Mouse (Mus musculus) megakaryocyte-erythroid progenitor cell, adult 5-6 weeks (primary cell): ENCODE measurements around the gene Dot1l. TPM values are rescaled to one million over a fixed set of nuclear protein-coding genes. Genes with fewer than 3 reads are reported as not detected.

Experiments used
- ATAC-seq: replicated peaks from 2 replicates; pipeline ENCODE4 v1.8.0; 2016; ENCODE audit warnings: mild to moderate bottlenecking, inconsistent platforms; ENCODE audit not compliant: severe bottlenecking, poor library complexity, low FRiP score, low TSS enrichment
- total RNA-seq, 2 experiments: library from RNA; stranded (forward) in 1 of 2; stranded (reverse) in 1 of 2; fragments of 200-1000, 215-1000 nt in 1 of 2; fragments of >200 nt in 1 of 2; fragmentation: Nextera tagmentation in 1 of 2; gene quantifications; 2 replicates each; pipeline ENCODE4 v1.2.3; 2014 to 2017

Dot1l gene
- total RNA-seq, 2 experiments from 2014 or later: 14.0 to 83.2 TPM

DNA sequence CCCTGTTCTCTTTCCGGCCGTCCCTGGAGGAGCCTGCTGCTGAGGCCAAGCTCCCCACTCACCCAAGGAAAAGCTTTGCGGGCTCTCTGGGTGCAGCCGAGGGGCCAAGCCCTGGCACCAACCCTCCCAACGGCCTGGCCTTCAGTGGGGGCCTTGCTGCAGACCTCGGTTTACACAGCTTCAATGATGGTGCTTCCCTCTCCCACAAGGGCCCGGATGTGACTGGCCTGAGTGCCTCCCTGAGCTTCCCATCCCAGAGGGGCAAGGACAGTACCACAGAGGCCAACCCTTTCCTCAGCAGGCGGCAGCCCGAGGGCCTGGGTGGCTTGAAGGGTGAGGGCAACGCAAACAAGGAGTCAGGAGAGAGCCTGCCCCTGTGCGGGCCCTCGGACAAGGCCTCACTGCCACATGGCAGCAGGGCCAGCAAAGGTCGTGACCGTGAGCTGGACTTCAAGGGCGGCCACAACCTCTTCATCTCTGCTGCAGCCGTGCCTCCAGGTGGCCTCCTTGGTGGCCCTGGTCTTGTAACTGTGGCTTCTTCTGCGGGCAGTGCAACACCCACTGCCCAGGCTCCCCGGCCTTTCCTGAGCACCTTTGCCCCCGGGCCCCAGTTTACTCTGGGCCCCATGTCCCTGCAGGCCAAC is 35.9 kb downstream of the Dot1l start:
- ATAC-seq: no peak

DNA sequence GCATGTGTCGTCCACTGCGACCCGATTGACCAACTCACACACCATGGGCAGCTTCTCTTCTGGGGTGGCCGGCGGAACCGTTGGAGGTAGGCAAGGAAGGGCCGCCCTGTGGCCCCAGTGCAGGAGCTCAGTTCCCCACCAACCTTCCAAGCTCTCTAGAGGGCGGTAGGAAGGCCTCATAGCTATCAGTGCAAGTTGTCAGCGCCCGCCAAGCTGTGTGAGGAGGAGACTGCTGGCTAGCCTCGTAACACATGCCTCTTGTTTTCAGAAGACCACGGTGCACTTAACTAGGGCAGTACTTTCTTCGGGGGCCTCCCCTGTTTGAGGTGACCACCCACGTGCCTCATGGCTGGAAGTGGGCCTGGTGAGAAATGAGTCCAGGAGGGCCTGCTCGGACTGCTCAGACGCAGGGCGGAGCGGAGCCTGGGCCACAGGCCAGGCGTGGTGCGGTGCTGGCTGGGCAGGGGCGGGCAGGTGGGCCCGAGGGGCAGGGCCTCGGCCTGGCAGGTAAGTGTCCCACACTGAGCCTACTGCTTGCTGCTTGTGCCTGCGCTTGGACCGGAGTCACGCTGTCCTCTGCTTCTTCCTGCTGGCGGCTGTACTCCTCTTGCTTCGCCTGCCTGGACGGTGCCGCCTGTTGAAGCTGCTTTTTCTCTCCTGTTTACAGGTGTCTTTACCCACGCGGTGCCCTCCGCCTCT is 36.6 kb downstream of the Dot1l start:
- no peak for ATAC-seq

GRCm38 (mm10) chr10:80792175-80793032 is 37.4 kb downstream of the Dot1l start:
- ATAC-seq: no peak

GRCm38 (mm10) chr10:80793033-80793784 is 38.2 kb downstream of the Dot1l start:
- no peak for ATAC-seq

- no peak for ATAC-seq
Observed at GRCm38 (mm10) chr10:80793803-80794202, 38.8 kb downstream of the Dot1l start.

- no peak for ATAC-seq
Observed at GRCm38 (mm10) chr10:80794750-80795149, 39.7 kb downstream of the Dot1l start.

- no peak for ATAC-seq
Observed at GRCm38 (mm10) chr10:80796307-80796848, 41.4 kb downstream of the Dot1l start.

DNA sequence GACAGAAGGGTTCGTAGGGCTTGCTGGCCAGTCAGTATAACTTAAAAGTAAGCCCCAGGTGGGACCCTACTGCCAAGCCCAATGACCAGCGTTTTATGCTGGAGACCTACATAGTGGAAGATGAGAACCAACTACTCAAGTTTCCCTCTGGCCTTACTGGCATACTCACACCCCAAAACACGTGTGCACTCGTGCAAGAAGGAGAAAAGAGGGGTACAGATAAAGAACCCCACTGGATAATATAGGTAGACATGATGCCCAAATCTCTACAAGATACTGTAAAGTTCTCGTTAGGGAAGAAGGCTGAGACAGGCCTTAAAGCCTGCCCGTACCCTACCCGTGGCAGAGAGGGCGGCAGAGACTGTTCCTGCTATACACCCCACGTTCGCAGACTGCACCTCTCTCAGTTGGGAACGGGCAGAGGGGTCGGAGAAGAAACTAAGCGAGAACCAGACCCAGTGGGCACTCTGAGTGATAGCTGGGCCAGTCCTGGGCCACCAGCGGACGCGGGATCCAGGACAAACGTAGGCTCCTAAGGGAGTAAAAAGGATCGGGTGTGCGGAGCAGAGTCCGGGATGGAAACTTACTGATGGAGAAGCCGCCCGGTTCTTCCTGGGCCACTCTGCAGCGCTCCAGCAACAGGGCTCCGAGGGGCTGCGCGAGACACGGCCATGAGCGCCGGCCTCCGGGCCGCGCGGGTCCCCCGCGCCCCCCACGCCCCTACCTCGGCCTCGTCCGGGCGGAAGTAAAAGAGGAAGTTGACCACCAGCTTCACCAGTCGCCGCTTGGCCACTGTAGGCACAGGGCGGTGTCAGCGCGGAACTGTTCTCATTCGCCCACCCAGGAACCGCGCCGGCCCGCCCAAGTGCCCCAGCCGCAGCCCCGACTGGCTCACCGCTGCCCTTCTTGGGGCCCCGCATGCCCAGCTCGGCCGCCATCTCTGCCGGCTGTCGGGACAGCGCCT is 42.5 kb downstream of the Dot1l start:
- no peak for ATAC-seq

GRCm38 (mm10) chr10:80798150-80799006 is 43.4 kb downstream of the Dot1l start, which contains the start of the genes Sf3a2 and Plekhj1:
Gene Sf3a2, plus strand, starts transcription at chr10:80798198.
Gene Plekhj1, minus strand, starts transcription at chr10:80798626.
- peak; percentile 81 for ATAC-seq

DNA sequence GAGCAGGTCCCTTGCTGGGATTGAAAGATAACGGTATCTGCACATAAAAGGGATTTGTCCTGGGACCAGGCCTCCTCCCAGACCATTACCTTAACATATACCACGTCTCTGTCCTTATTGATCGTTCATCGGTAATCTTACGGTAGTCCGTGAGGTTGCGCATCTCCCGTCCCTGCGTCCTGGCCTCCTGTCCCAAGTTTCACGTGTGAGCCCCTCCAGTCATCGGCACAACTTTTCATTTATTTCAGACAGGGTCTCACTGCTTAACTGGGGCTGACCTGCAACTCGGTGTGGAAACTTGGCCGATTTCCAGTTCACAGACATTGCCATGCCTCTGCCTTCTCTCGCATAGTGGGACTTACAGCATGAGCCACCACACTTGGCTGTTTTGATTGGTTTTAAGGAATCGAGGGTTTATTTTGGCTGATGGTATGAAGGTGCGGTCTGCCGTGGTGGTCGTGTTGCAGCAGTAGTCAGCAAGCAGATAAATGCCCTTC is 44.1 kb downstream of the Dot1l start:
- no peak for ATAC-seq

- ATAC-seq: no peak
Observed at GRCm38 (mm10) chr10:80802204-80802912, 47.4 kb downstream of the Dot1l start.

GRCm38 (mm10) chr10:80802996-80803395 is 48.0 kb downstream of the Dot1l start:
- no peak for ATAC-seq

DNA sequence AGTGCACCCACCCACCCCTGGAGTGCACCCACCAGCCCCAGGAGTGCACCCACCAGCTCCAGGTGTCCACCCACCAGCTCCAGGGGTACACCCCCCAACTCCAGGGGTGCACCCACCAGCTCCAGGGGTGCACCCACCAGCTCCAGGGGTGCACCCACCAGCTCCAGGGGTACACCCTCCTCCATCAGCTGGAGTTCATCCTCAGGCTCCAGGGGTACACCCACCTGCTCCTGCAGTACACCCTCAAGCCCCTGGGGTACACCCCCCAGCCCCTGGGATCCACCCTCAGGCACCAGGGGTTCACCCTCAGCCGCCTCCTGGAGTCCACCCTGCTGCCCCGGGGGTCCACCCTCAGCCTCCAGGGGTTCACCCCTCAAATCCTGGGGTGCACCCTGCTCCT is 49.3 kb downstream of the Dot1l start:
- no peak for ATAC-seq

- ATAC-seq: no peak
Observed at GRCm38 (mm10) chr10:80804916-80805315, 49.9 kb downstream of the Dot1l start, which contains the start of gene Amh. Gene Amh, plus strand, starts transcription at chr10:80805243.

DNA sequence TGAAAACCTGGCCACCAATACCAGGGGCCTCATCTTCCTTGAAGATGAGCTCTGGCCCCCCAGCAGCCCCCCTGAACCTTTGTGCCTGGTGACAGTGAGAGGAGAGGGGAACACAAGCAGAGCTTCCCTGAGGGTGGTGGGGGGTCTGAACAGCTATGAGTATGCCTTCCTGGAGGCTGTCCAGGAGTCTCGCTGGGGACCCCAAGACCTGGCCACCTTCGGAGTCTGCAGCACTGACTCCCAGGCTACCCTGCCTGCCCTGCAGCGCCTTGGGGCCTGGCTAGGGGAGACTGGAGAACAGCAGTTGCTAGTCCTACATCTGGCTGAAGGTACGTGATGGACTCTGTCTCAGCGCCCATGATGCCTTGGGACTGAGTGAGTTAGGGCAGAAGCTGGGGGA is 50.3 kb downstream of the Dot1l start:
- no peak for ATAC-seq

DNA sequence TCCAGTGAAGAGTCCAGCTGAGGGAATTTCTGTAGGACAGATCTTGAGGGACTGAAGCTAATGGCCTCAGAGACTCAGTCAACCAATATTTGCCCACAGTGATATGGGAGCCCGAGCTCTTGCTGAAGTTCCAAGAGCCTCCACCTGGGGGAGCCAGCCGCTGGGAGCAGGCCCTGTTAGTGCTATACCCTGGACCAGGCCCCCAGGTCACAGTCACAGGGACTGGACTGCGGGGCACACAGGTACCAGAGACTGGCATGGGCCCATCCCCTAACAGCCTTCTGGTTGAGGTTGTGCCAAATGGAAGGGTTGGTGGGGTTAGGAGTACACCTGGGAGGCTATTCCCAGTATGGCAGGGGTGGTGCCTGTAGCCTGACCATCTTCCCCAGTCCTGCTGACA is 50.9 kb downstream of the Dot1l start:
- peak; percentile 66 for ATAC-seq
